In the genomic region with DNA sequence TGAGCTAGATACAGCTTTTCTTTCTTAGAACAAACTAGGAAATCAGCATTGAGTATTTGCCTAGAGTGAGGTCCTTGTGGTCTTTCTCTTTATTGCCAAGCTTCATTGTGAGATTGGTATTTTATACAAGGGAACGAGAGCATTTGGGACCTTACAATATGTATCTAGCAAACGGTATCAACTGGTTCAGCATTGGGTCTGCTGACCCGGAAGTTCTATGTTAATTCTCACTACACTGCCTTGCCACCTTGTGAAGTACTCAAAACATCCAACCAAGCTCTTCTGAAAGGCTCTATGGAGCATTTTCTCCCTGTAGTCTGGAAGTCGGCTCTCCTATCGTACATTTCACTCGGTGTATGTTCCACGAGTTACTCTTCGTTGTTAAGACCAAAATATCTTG, we compare ENCODE assay signal across 7 mouse cellular contexts. TPM values are rescaled to one million over a fixed set of nuclear protein-coding genes. Genes with fewer than 3 reads are reported as not detected.
DNase-seq lines count a peak whose midpoint lies in the region; ATAC-seq and TF ChIP-seq lines count a peak whose summit lies in the region.

No protein-coding gene starts in this region.

- H3K27me3 ChIP-seq in limb, embryonic 10.5 days (ENCODE audit: low read depth, poor library complexity, severe bottlenecking), result no peaks in the 10 kb centered on the region
- peaks cover 3% of the 10 kb centered on the region; the same call in 1 of the 2 replicates for H3K27me3 ChIP-seq in neural tube, embryonic 13.5 days

- WGBS in limb, embryonic 10.5 days, result 95% methylated on average over 8 of the region's 8 CpGs
- WGBS in neural tube, embryonic 13.5 days, result 95% methylated on average over 8 of the region's 8 CpGs

- peak overlapping the region; percentile 70 for H3K4me3 ChIP-seq in left cerebral cortex, adult 2 months
- peak overlapping the region; percentile 90 for H3K4me3 ChIP-seq in embryonic fibroblast, embryonic 13.5 days (ENCODE audit: insufficient read depth, low read length)
- peak overlapping the region; percentile 82 for H3K4me3 ChIP-seq in limb, embryonic 10.5 days
- H3K4me3 ChIP-seq in neural tube, embryonic 13.5 days, result peak overlapping the region; percentile 78

- no peak for TF ChIP-seq POLR2A in embryonic fibroblast, embryonic 13.5 days (IDR thresholded peaks at IDR 0.05; ENCODE audit: low read depth, low read length)

- H3K9ac ChIP-seq in neural tube, embryonic 13.5 days, result peak overlapping the region; percentile 81

- no peaks in the 10 kb centered on the region for H3K36me3 ChIP-seq in limb, embryonic 10.5 days
- no peaks in the 10 kb centered on the region for H3K36me3 ChIP-seq in neural tube, embryonic 13.5 days

- TF ChIP-seq CTCF in left cerebral cortex, adult 2 months (IDR thresholded peaks at IDR 0.05), result no peak
- no peak for TF ChIP-seq CTCF in embryonic fibroblast, embryonic 13.5 days (IDR thresholded peaks at IDR 0.05; ENCODE audit: borderline replicate concordance, insufficient read depth, low read length)

- no peak for ATAC-seq in neural tube, embryonic 13.5 days (ENCODE audit: low read depth)

- no peaks in the 10 kb centered on the region for H3K9me3 ChIP-seq in limb, embryonic 10.5 days (replicated peaks)
- no peaks in the 10 kb centered on the region for H3K9me3 ChIP-seq in neural tube, embryonic 13.5 days

- intact Hi-C loops in left cerebral cortex, adult 2 months (cut with DNase I), result loop anchor here (2.0 to 5.0 kb wide), 2 partner anchors 23 to 44 kb away; a partner anchor contains a TSS

- peak overlapping the region; percentile 89 for H3K4me2 ChIP-seq in neural tube, embryonic 13.5 days

- H3K27ac ChIP-seq in left cerebral cortex, adult 2 months, result peak overlapping the region; percentile 60; the same call in 1 of the 2 replicates
- no peak overlapping the region for H3K27ac ChIP-seq in embryonic fibroblast, embryonic 13.5 days (ENCODE audit: insufficient read depth, low read length)
- no peak overlapping the region for H3K27ac ChIP-seq in limb, embryonic 10.5 days
- no peak overlapping the region for H3K27ac ChIP-seq in neural tube, embryonic 13.5 days (replicated peaks)

- H3K4me1 ChIP-seq in embryonic fibroblast, embryonic 13.5 days (ENCODE audit: control insufficient read depth, insufficient read depth, low read length), result no peaks in the 10 kb centered on the region
- H3K4me1 ChIP-seq in limb, embryonic 10.5 days, result peaks cover 7% of the 10 kb centered on the region
- peaks cover 8% of the 10 kb centered on the region for H3K4me1 ChIP-seq in neural tube, embryonic 13.5 days (replicated peaks)

- DNase-seq in left cerebral cortex, adult 2 months (ENCODE audit: extremely low spot score in 1 of 2, low spot score in 2 of 2), result no peak
- no peak for DNase-seq in left cerebral cortex, adult 8-10 months (ENCODE audit: low spot score in 2 of 2)
- DNase-seq in limb, embryonic 10.5 days (ENCODE audit: low spot score), result no peak
- DNase-seq in retina, embryonic 14.5 days (ENCODE audit: low spot score), result no peak
- DNase-seq in layer of hippocampus, adult 18-20 months (ENCODE audit: low spot score in 2 of 2), result no peak

RNA-seq across cellular contexts. Expression of a gene that starts 1.9 kb away (rescaled TPM):
- total RNA-seq in left cerebral cortex, adult 2 months (2021), result 10 to 100 TPM; 44.7 to 49.2 TPM
- total RNA-seq in left cerebral cortex, adult 8-10 months (2022), result 10 to 100 TPM; 42.8 to 60.5 (median 48.2) TPM
- polyA plus RNA-seq in embryonic fibroblast, embryonic 13.5 days (2011; ENCODE audit: insufficient read length, low read depth, missing spikeins), result 4.9 and 5.5 TPM in 2 replicates
- 14.6 and 17.3 TPM in 2 replicates for polyA plus RNA-seq in limb, embryonic 10.5 days (2016; fragmentation: Nextera tagmentation; extraction: Ambion mirVana)
- polyA plus RNA-seq in neural tube, embryonic 13.5 days (2015; fragmentation: Nextera tagmentation; extraction: Ambion mirVana), result 12.2 and 12.4 TPM in 2 replicates
- 10 to 100 TPM; 38.4 to 41.0 TPM for total RNA-seq in layer of hippocampus, adult 18-20 months (2021)

RNA-seq across cellular contexts. Expression of a gene that starts 22.8 kb away (rescaled TPM):
- total RNA-seq in left cerebral cortex, adult 2 months (2021), result 10 to 100 TPM; 53.6 to 60.3 TPM
- 10 to 100 TPM; 54.4 to 62.8 (median 57.6) TPM for total RNA-seq in left cerebral cortex, adult 8-10 months (2022)
- 37.9 and 51.2 TPM in 2 replicates for polyA plus RNA-seq in embryonic fibroblast, embryonic 13.5 days (2011; ENCODE audit: insufficient read length, low read depth, missing spikeins)
- polyA plus RNA-seq in limb, embryonic 10.5 days (2016; fragmentation: Nextera tagmentation; extraction: Ambion mirVana), result 99.2 and 128 TPM in 2 replicates
- polyA plus RNA-seq in neural tube, embryonic 13.5 days (2015; fragmentation: Nextera tagmentation; extraction: Ambion mirVana), result 140 and 143 TPM in 2 replicates
- total RNA-seq in layer of hippocampus, adult 18-20 months (2021), result 10 to 100 TPM; 41.3 to 47.9 TPM

RNA-seq across cellular contexts. Expression of a gene that starts 36.4 kb away (rescaled TPM):
- 100 to 1,000 TPM; 111 to 116 TPM for total RNA-seq in left cerebral cortex, adult 2 months (2021)
- total RNA-seq in left cerebral cortex, adult 8-10 months (2022), result 100 to 1,000 TPM; 125 to 143 (median 139) TPM
- 479 and 482 TPM in 2 replicates for polyA plus RNA-seq in embryonic fibroblast, embryonic 13.5 days (2011; ENCODE audit: insufficient read length, low read depth, missing spikeins)
- 907 and 916 TPM in 2 replicates for polyA plus RNA-seq in limb, embryonic 10.5 days (2016; fragmentation: Nextera tagmentation; extraction: Ambion mirVana)
- 298 and 333 TPM in 2 replicates for polyA plus RNA-seq in neural tube, embryonic 13.5 days (2015; fragmentation: Nextera tagmentation; extraction: Ambion mirVana)
- total RNA-seq in layer of hippocampus, adult 18-20 months (2021), result 100 to 1,000 TPM; 127 to 139 TPM
